ENCODE assay signal across 10 mouse cellular contexts in genomic region chr8:107164251-107164773, GRCm38 (mm10). TPM values are rescaled to one million over a fixed set of nuclear protein-coding genes. Genes with fewer than 3 reads are reported as not detected.
DNase-seq lines count a peak whose midpoint lies in the region; ATAC-seq and TF ChIP-seq lines count a peak whose summit lies in the region.
"Had no signal": no experiment of that assay in that cellular context is flagged by ENCODE, and none has a peak within 500 bp of the region (broad histone marks: within the 10 kb centered on the region; RNA-seq: fewer than 3 reads in every experiment).

No protein-coding gene starts in this region.

- H3K27me3 ChIP-seq in thymus, adult 2 months (ENCODE audit: control insufficient read depth, insufficient read depth, low read length), result no peaks in the 10 kb centered on the region
- H3K27me3 ChIP-seq in midbrain, postnatal 0 days (ENCODE audit: insufficient read depth, low read length), result no peaks in the 10 kb centered on the region

- H3K36me3 ChIP-seq in thymus, adult 2 months (ENCODE audit: control insufficient read depth, insufficient read depth, low read length), result 0 out of 2 replicates have a peak, but pooled peaks cover 3% of the 10 kb centered on the region
- H3K36me3 ChIP-seq in midbrain, postnatal 0 days (ENCODE audit: insufficient read depth, low read length), result peaks cover 13% of the 10 kb centered on the region

- ATAC-seq in midbrain, postnatal 0 days (ENCODE audit: low FRiP score), result no peak
- ATAC-seq: midbrain, embryonic 16.5 days had no signal

- peak; percentile 32 for DNase-seq in kidney, adult 18-20 months
- no peak for DNase-seq in kidney, postnatal 10 days
- DNase-seq in kidney, postnatal 36 days, result peak; percentile 52 to 56
- peak; percentile 54 for DNase-seq in thymus, adult 2 months
- no peak for DNase-seq in cerebellum, adult 11-12 months
- DNase-seq in midbrain, postnatal 0 days (ENCODE audit: low spot score), result no peak
- no peak for DNase-seq in layer of hippocampus, adult 18-20 months (ENCODE audit: low spot score in 2 of 2)

- H3K4me2 ChIP-seq in midbrain, postnatal 0 days (ENCODE audit: low read depth, low read length, poor library complexity, severe bottlenecking), result no peak overlapping the region

- H3K9ac ChIP-seq in midbrain, postnatal 0 days (replicated peaks; ENCODE audit: low read length, poor library complexity, severe bottlenecking), result no peak overlapping the region
- H3K9ac ChIP-seq: liver, embryonic 14.5 days had no signal

- no peak for TF ChIP-seq POLR2A in thymus, adult 2 months (IDR thresholded peaks at IDR 0.05; ENCODE audit: control insufficient read depth, extremely low read depth, insufficient read depth, low read length, poor library complexity)

- H3K9me3 ChIP-seq in midbrain, postnatal 0 days (ENCODE audit: low read length), result no peaks in the 10 kb centered on the region

- peak overlapping the region; percentile 9 for H3K27ac ChIP-seq in brown adipose tissue, adult 24 weeks (replicated peaks; ENCODE audit: low read depth, low read length)
- H3K27ac ChIP-seq in thymus, adult 2 months (ENCODE audit: control insufficient read depth, insufficient read depth, low read length), result peak overlapping the region; percentile 100
- H3K27ac ChIP-seq in midbrain, postnatal 0 days (ENCODE audit: low read depth, low read length), result no peak overlapping the region
- H3K27ac ChIP-seq: liver, embryonic 14.5 days had no signal

- H3K4me3 ChIP-seq in brown adipose tissue, adult 24 weeks (ENCODE audit: insufficient read depth, low read depth, low read length), result no peak overlapping the region
- no peak overlapping the region for H3K4me3 ChIP-seq in thymus, adult 2 months (ENCODE audit: control insufficient read depth, insufficient read depth, low read length)
- no peak overlapping the region for H3K4me3 ChIP-seq in midbrain, postnatal 0 days (ENCODE audit: low read depth, low read length)

- TF ChIP-seq CTCF in thymus, adult 2 months (IDR thresholded peaks at IDR 0.05; ENCODE audit: borderline replicate concordance, control insufficient read depth, extremely low read depth, insufficient read depth, low read length, poor library complexity), result no peak
- TF ChIP-seq CTCF in midbrain, postnatal 0 days (IDR thresholded peaks at IDR 0.05), result no peak

- H3K4me1 ChIP-seq in brown adipose tissue, adult 24 weeks (ENCODE audit: control insufficient read depth, insufficient read depth, insufficient read length, low read length), result peaks cover 14% of the 10 kb centered on the region; the same call in 1 of the 2 replicates
- peaks cover 33% of the 10 kb centered on the region for H3K4me1 ChIP-seq in thymus, adult 2 months (replicated peaks; ENCODE audit: control insufficient read depth, insufficient read depth, low read length)
- no peaks in the 10 kb centered on the region for H3K4me1 ChIP-seq in midbrain, postnatal 0 days (ENCODE audit: insufficient read depth, low read length)

- WGBS in thymus, adult 2 months, result 31% methylated on average over 7 of the region's 7 CpGs
- 84% methylated on average over 7 of the region's 7 CpGs for WGBS in midbrain, postnatal 0 days

RNA-seq across cellular contexts. Expression of gene Cyb5b, which starts 13.9 kb away (rescaled TPM):
- 177 and 294 TPM in 2 replicates for polyA plus RNA-seq in brown adipose tissue, adult 24 weeks (2012; ENCODE audit: insufficient read depth, insufficient read length, missing spikeins)
- 62.1 and 65.6 TPM in 2 replicates for polyA plus RNA-seq in thymus, adult 2 months (2012; rRNA removed)
- total RNA-seq in midbrain, postnatal 0 days (2014; rRNA removed), result 103 and 120 TPM in 2 replicates
- 89.7 and 91.4 TPM in 2 replicates for polyA plus RNA-seq in midbrain, postnatal 0 days (2015; fragmentation: Nextera tagmentation; extraction: Ambion mirVana)
- 100 to 1,000 TPM; 106 to 113 TPM for total RNA-seq in layer of hippocampus, adult 18-20 months (2021)

Comparison
In these comparisons a context has a peak if more than half of its experiments do, and no peak if none do; other contexts are left out.
1. DNase-seq: peak in kidney, adult 18-20 months (single experiment), kidney, postnatal 36 days (2 of 2) and thymus, adult 2 months (single experiment); none in kidney, postnatal 10 days (single experiment), cerebellum, adult 11-12 months (single experiment), midbrain, postnatal 0 days (single experiment) and layer of hippocampus, adult 18-20 months (0 of 2).